Mouse (Mus musculus): Measurements from ENCODE around the gene Gbp5. TPM values are rescaled to one million over a fixed set of nuclear protein-coding genes. Genes with fewer than 3 reads are reported as not detected.
A peak's percentile ranks its signal among the peaks of the same experiment; 100 is the strongest.
"Not testable (repeated sequence)": the region's sequence is repeated elsewhere in the genome, so short reads cannot be mapped to it uniquely, and the experiment has no call there.

Gene Gbp5
- polyA plus RNA-seq, 1 experiment from 2014 or later, result 0.20 TPM

- H3K9ac ChIP-seq (ENCODE audit: low read depth, low read length), result no peak overlapping the region
- 90% methylated on average over 3 of the region's 3 CpGs for WGBS
- H3K27ac ChIP-seq (ENCODE audit: low read length), result no peak overlapping the region
- H3K4me3 ChIP-seq (ENCODE audit: low read depth, low read length), result no peak overlapping the region
- ATAC-seq, result no peak
- H3K4me2 ChIP-seq (ENCODE audit: low read length), result no peak overlapping the region
- H3K4me1 ChIP-seq (ENCODE audit: control insufficient read depth, insufficient read depth, low read length), result no peaks in the 10 kb centered on the region
- no peaks in the 10 kb centered on the region for H3K27me3 ChIP-seq (ENCODE audit: control insufficient read depth, insufficient read depth, low read depth, low read length)
- no peaks in the 10 kb centered on the region for H3K36me3 ChIP-seq (ENCODE audit: control insufficient read depth, insufficient read depth, low read length)
- no peaks in the 10 kb centered on the region for H3K9me3 ChIP-seq (replicated peaks; ENCODE audit: control insufficient read depth, low read length, poor library complexity, severe bottlenecking)
These were observed 39.4 kb downstream of the Gbp5 start for GRCm38 (mm10) chr3:142533185-142533584.

- no peak overlapping the region for H3K27ac ChIP-seq (ENCODE audit: low read length)
- H3K27me3 ChIP-seq (ENCODE audit: control insufficient read depth, insufficient read depth, low read depth, low read length), result no peaks in the 10 kb centered on the region
- 66% methylated on average over 1 of the region's 1 CpGs for WGBS
- no peaks in the 10 kb centered on the region for H3K4me1 ChIP-seq (ENCODE audit: control insufficient read depth, insufficient read depth, low read length)
- no peak overlapping the region for H3K4me2 ChIP-seq (ENCODE audit: low read length)
- H3K36me3 ChIP-seq (ENCODE audit: control insufficient read depth, insufficient read depth, low read length), result no peaks in the 10 kb centered on the region
- no peak overlapping the region for H3K4me3 ChIP-seq (ENCODE audit: low read depth, low read length)
- no peak for ATAC-seq
- no peak overlapping the region for H3K9ac ChIP-seq (ENCODE audit: low read depth, low read length)
- no peaks in the 10 kb centered on the region for H3K9me3 ChIP-seq (replicated peaks; ENCODE audit: control insufficient read depth, low read length, poor library complexity, severe bottlenecking)
These were observed 41.9 kb downstream of the Gbp5 start for GRCm38 (mm10) chr3:142535667-142536066.

GRCm38 (mm10) chr3:142541391-142541790 is 47.6 kb downstream of the Gbp5 start:
- no peaks in the 10 kb centered on the region for H3K36me3 ChIP-seq (ENCODE audit: control insufficient read depth, insufficient read depth, low read length)
- no peak for ATAC-seq
- H3K9ac ChIP-seq (ENCODE audit: low read depth, low read length), result no peak overlapping the region
- no peaks in the 10 kb centered on the region for H3K9me3 ChIP-seq (replicated peaks; ENCODE audit: control insufficient read depth, low read length, poor library complexity, severe bottlenecking)
- no peak overlapping the region for H3K27ac ChIP-seq (ENCODE audit: low read length)
- H3K27me3 ChIP-seq (ENCODE audit: control insufficient read depth, insufficient read depth, low read depth, low read length), result no peaks in the 10 kb centered on the region
- 81% methylated on average over 6 of the region's 6 CpGs for WGBS
- H3K4me2 ChIP-seq (ENCODE audit: low read length), result no peak overlapping the region
- no peak overlapping the region for H3K4me3 ChIP-seq (ENCODE audit: low read depth, low read length)
- H3K4me1 ChIP-seq (ENCODE audit: control insufficient read depth, insufficient read depth, low read length), result no peaks in the 10 kb centered on the region

- not testable (repeated sequence) for H3K9me3 ChIP-seq (replicated peaks; ENCODE audit: control insufficient read depth, low read length, poor library complexity, severe bottlenecking); H3K27ac ChIP-seq (ENCODE audit: low read length); H3K4me3 ChIP-seq (ENCODE audit: low read depth, low read length); H3K4me1 ChIP-seq (ENCODE audit: control insufficient read depth, insufficient read depth, low read length); H3K9ac ChIP-seq (ENCODE audit: low read depth, low read length); H3K4me2 ChIP-seq (ENCODE audit: low read length); ATAC-seq; H3K27me3 ChIP-seq (ENCODE audit: control insufficient read depth, insufficient read depth, low read depth, low read length); H3K36me3 ChIP-seq (ENCODE audit: control insufficient read depth, insufficient read depth, low read length)
- WGBS, result 67% methylated on average over 12 of the region's 12 CpGs
These were observed 49.0 kb downstream of the Gbp5 start for GRCm38 (mm10) chr3:142542776-142543175.

GRCm38 (mm10) chr3:142546690-142547089 is 52.9 kb downstream of the Gbp5 start:
- WGBS, result 83% methylated on average over 3 of the region's 3 CpGs

GRCm38 (mm10) chr3:142550052-142550676 is 56.4 kb downstream of the Gbp5 start:
- Histone ChIP-seq H3K27me3 (ENCODE audit: control insufficient read depth, insufficient read depth, low read depth, low read length) (no peaks in the 10 kb centered on the region), H3K4me2 (ENCODE audit: low read length) (no peak overlapping the region), H3K4me3 (ENCODE audit: low read depth, low read length) (no peak overlapping the region), H3K27ac (ENCODE audit: low read length) (no peak overlapping the region), H3K9ac (ENCODE audit: low read depth, low read length) (no peak overlapping the region), H3K36me3 (ENCODE audit: control insufficient read depth, insufficient read depth, low read length) (no peaks in the 10 kb centered on the region), H3K9me3 (replicated peaks; ENCODE audit: control insufficient read depth, low read length, poor library complexity, severe bottlenecking) (no peaks in the 10 kb centered on the region), H3K4me1 (ENCODE audit: control insufficient read depth, insufficient read depth, low read length) (no peaks in the 10 kb centered on the region)
- 88% methylated on average over 3 of the region's 3 CpGs for WGBS
- no peak for ATAC-seq

More at GRCm38 (mm10) chr3:142546690-142547089, 52.9 kb downstream of the Gbp5 start:
- H3K27me3 ChIP-seq (ENCODE audit: control insufficient read depth, insufficient read depth, low read depth, low read length), result no peaks in the 10 kb centered on the region
- no peaks in the 10 kb centered on the region for H3K4me1 ChIP-seq (ENCODE audit: control insufficient read depth, insufficient read depth, low read length)
- H3K36me3 ChIP-seq (ENCODE audit: control insufficient read depth, insufficient read depth, low read length), result no peaks in the 10 kb centered on the region
- H3K27ac ChIP-seq (ENCODE audit: low read length), result no peak overlapping the region
- no peak overlapping the region for H3K4me3 ChIP-seq (ENCODE audit: low read depth, low read length)
- no peaks in the 10 kb centered on the region for H3K9me3 ChIP-seq (replicated peaks; ENCODE audit: control insufficient read depth, low read length, poor library complexity, severe bottlenecking)
- H3K4me2 ChIP-seq (ENCODE audit: low read length), result no peak overlapping the region
- H3K9ac ChIP-seq (ENCODE audit: low read depth, low read length), result no peak overlapping the region
- no peak for ATAC-seq

- 88% methylated on average over 1 of the region's 1 CpGs for WGBS
- H3K9me3 ChIP-seq (replicated peaks; ENCODE audit: control insufficient read depth, low read length, poor library complexity, severe bottlenecking), result no peaks in the 10 kb centered on the region
- no peaks in the 10 kb centered on the region for H3K27me3 ChIP-seq (ENCODE audit: control insufficient read depth, insufficient read depth, low read depth, low read length)
- no peaks in the 10 kb centered on the region for H3K4me1 ChIP-seq (ENCODE audit: control insufficient read depth, insufficient read depth, low read length)
- H3K4me2 ChIP-seq (ENCODE audit: low read length), result no peak overlapping the region
- H3K27ac ChIP-seq (ENCODE audit: low read length), result no peak overlapping the region
- no peak for ATAC-seq
- no peaks in the 10 kb centered on the region for H3K36me3 ChIP-seq (ENCODE audit: control insufficient read depth, insufficient read depth, low read length)
- no peak overlapping the region for H3K9ac ChIP-seq (ENCODE audit: low read depth, low read length)
- H3K4me3 ChIP-seq (ENCODE audit: low read depth, low read length), result no peak overlapping the region
These were observed 60.8 kb downstream of the Gbp5 start for GRCm38 (mm10) chr3:142554601-142555000.

GRCm38 (mm10) chr3:142555623-142556022 is 61.8 kb downstream of the Gbp5 start:
- no peaks in the 10 kb centered on the region for H3K36me3 ChIP-seq (ENCODE audit: control insufficient read depth, insufficient read depth, low read length)
- no peak overlapping the region for H3K27ac ChIP-seq (ENCODE audit: low read length)
- WGBS, result 89% methylated on average over 11 of the region's 11 CpGs
- ATAC-seq, result no peak
- H3K9ac ChIP-seq (ENCODE audit: low read depth, low read length), result no peak overlapping the region
- H3K4me3 ChIP-seq (ENCODE audit: low read depth, low read length), result no peak overlapping the region
- no peak overlapping the region for H3K4me2 ChIP-seq (ENCODE audit: low read length)
- H3K27me3 ChIP-seq (ENCODE audit: control insufficient read depth, insufficient read depth, low read depth, low read length), result no peaks in the 10 kb centered on the region
- no peaks in the 10 kb centered on the region for H3K4me1 ChIP-seq (ENCODE audit: control insufficient read depth, insufficient read depth, low read length)
- no peaks in the 10 kb centered on the region for H3K9me3 ChIP-seq (replicated peaks; ENCODE audit: control insufficient read depth, low read length, poor library complexity, severe bottlenecking)

GRCm38 (mm10) chr3:142559632-142560228 is 66.0 kb downstream of the Gbp5 start, which contains the start of gene Gbp3:
Gbp3 (plus strand) TSS chr3:142560026.
- 36% methylated on average over 3 of the region's 3 CpGs for WGBS
- Histone ChIP-seq H3K9ac (ENCODE audit: low read depth, low read length) (no peak within 1 kb of the TSS), H3K4me1 (ENCODE audit: control insufficient read depth, insufficient read depth, low read length) (no peaks in the 10 kb centered on the region), H3K9me3 (replicated peaks; ENCODE audit: control insufficient read depth, low read length, poor library complexity, severe bottlenecking) (no peaks in the 10 kb centered on the region), H3K4me3 (ENCODE audit: low read depth, low read length) (peak within 1 kb of the TSS; percentile 11; the same call in 1 of the 2 replicates), H3K27me3 (ENCODE audit: control insufficient read depth, insufficient read depth, low read depth, low read length) (no peaks in the 10 kb centered on the region), H3K27ac (ENCODE audit: low read length) (no peak within 1 kb of the TSS), H3K4me2 (ENCODE audit: low read length) (peak within 1 kb of the TSS; percentile 29), H3K36me3 (ENCODE audit: control insufficient read depth, insufficient read depth, low read length) (no peaks in the 10 kb centered on the region)
- no peak for ATAC-seq
